Mouse (Mus musculus) liver, adult 2 months (tissue): ENCODE measurements around the gene Slc35e3.

ENCODE experiments used
- CTCF ChIP-seq: fragments of 200-500 bp; IDR thresholded peaks from 2 replicates; pipeline ENCODE4 v1.5.1; 2011; ENCODE audit warnings: low read depth, low read length, control low read depth
- POLR2A ChIP-seq: fragments of 200-500 bp; IDR thresholded peaks from 2 replicates; pipeline ENCODE4 v1.6.1; 2011; ENCODE audit warnings: low read length, control low read depth; ENCODE audit not compliant: insufficient read depth; ENCODE audit errors: extremely low read depth

DNA sequence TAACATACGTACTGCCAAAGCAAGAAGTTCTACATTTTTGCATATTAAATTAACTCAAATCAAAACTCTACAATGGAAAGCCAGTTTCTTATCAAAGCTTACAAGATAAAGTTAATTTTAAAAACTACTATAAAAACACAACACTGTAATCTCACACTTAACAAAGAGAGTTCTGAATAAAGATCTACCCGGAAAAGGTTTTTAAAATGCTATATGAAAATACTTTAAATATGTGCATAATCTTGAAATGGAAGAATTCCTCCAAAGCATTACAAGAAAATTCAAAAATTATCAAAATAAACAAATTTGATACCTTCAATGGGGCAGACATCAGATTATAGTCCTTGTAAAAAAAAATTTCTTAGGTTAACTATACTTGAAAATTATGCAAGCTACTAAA lies 37.8 kb downstream of the Slc35e3 start:
- TF ChIP-seq CTCF = no peak
- no peak for TF ChIP-seq POLR2A
